Mouse (Mus musculus) limb, embryonic 14.5 days (tissue): ENCODE measurements around the gene Tle6. TPM values are rescaled to one million over a fixed set of nuclear protein-coding genes. Genes with fewer than 3 reads are reported as not detected.

ENCODE experiments used
- ATAC-seq: fragments of 200-750 bp; cut with Nextera tagmentation; 2 replicates; pipeline ENCODE4 v1.8.0; 2017; ENCODE audit warnings: low read depth, moderate number of reproducible peaks, moderate TSS enrichment; ENCODE audit not compliant: low FRiP score
- DNase-seq: peaks from one replicate; pipeline ENCODE4 v3.0.0-alpha.2; 2015; ENCODE audit warnings: low spot score
- H3K27ac ChIP-seq: fragments of 300-500 bp; sonication (generic); replicated peaks from 2 replicates; pipeline ENCODE4 v1.5.1; 2014; ENCODE audit warnings: low read depth, mild to moderate bottlenecking, low read length, moderate library complexity, mixed read lengths
- H3K27me3 ChIP-seq: fragments of 300-500 bp; sonication (generic); 2 replicates; pipeline ENCODE4 v1.6.1; 2014; ENCODE audit warnings: low read length, mixed read lengths; ENCODE audit not compliant: control insufficient read depth, insufficient read depth
- H3K36me3 ChIP-seq: fragments of 300-500 bp; sonication (generic); 2 replicates; pipeline ENCODE4 v1.6.1; 2014; ENCODE audit warnings: mild to moderate bottlenecking, low read length, moderate library complexity, mixed read lengths; ENCODE audit not compliant: control insufficient read depth, insufficient read depth
- H3K4me1 ChIP-seq: fragments of 300-500 bp; sonication (generic); 2 replicates; pipeline ENCODE4 v1.6.1; 2014; ENCODE audit warnings: antibody characterized with exemption, low read length, mixed read lengths; ENCODE audit not compliant: control insufficient read depth, insufficient read depth
- H3K4me2 ChIP-seq: fragments of 300-500 bp; sonication (generic); replicated peaks from 2 replicates; pipeline ENCODE4 v1.6.1; 2014; ENCODE audit warnings: low read depth, mild to moderate bottlenecking, low read length, moderate library complexity; ENCODE audit not compliant: severe bottlenecking
- H3K4me3 ChIP-seq: fragments of 300-500 bp; sonication (generic); replicated peaks from 2 replicates; pipeline ENCODE4 v1.5.1; 2014; ENCODE audit warnings: low read length
- H3K9ac ChIP-seq: fragments of 300-500 bp; sonication (generic); 2 replicates; pipeline ENCODE4 v1.6.1; 2014; ENCODE audit warnings: mild to moderate bottlenecking, low read depth, low read length, moderate library complexity; ENCODE audit not compliant: severe bottlenecking
- H3K9me3 ChIP-seq: fragments of 300-500 bp; sonication (generic); 2 replicates; pipeline ENCODE4 v1.6.1; 2016; ENCODE audit warnings: low read length; ENCODE audit not compliant: control insufficient read depth
- POLR2A ChIP-seq: fragments of 200-500 bp; IDR thresholded peaks from 2 replicates; pipeline ENCODE4 v1.8.0; 2012; ENCODE audit warnings: inconsistent platforms, mild to moderate bottlenecking, moderate library complexity, borderline replicate concordance; ENCODE audit not compliant: insufficient read depth, insufficient read length; ENCODE audit errors: extremely low read depth
- WGBS: fragments of 180-500 bp; shearing (Covaris S2); extraction: QIAGEN DNeasy Blood & Tissue Kit; methylation state at CpG from one replicate; pipeline ENCODE4 v1.1.7; 2014; 5-methylcytosine and 5-hydroxymethylcytosine counted together
- polyA plus RNA-seq, 2 experiments: library from polyadenylated mRNA; depleted of rRNA in 1 of 2; stranded (reverse) in 1 of 2; unstranded in 1 of 2; fragments of >200 nt; fragmentation: Nextera tagmentation in 1 of 2; extraction: Ambion mirVana in 1 of 2; gene quantifications; 2 replicates each; pipeline versions ENCODE4 v1.2.1 to v1.2.3; 2012 to 2014

The Tle6 gene
- polyA plus RNA-seq, 2 experiments, result 9.2 to 24.2 TPM

DNA sequence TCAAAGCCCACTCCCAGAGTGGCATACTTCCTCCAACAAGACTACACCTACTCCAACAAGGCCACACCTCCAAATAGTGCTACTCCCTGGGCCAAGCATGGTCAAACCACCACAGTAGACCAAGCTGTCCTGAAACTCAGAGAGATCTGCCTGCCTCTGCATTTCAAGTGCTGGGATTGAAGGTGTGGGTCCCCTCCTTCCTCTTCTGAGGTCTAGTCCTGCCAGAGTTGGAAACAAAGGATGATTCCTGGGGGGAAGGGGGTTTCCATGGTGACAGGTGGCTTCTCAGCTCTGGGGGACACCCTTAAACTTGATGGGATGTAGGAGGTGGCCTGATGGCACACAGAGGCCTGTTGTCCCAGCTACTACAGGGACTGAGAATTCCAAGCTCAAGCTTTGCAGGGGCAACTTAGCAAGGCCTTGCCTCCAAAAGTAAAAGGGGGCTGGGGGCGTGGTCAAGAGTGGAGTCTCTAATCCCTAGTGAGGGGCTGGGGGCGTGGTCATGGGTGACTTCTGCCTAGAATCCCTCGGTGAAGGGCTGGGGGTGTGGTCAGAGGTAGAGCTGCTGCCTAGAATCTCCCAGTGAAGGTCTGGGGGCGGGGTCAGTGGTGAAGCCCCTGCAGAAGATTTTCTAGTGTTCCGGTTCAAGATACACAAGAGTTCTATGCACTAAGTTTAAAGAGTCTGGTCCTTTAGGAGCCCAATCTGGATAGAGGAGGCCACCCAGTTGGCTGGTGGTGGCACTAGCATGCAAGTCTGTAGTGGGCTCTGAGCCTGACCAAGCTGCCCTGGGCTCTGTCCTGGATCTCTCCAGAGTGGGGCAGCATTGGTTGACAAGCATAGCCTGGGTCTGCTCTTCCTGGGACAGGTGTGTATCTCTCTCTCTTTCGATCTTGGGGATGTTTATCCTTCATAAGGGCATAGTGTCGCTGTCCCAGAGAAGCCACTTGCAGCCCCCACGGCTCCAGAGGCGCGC, 26.5 kb downstream of the Tle6 start, which contains the start of gene Tle2:
Tle2 (plus strand) TSS at position 481 of the 976 bp plus-strand sequence.
- Histone ChIP-seq H3K4me1 (peaks cover 46% of the 10 kb centered on the region), H3K36me3 (0 out of 2 replicates have a peak, but pooled peaks cover 4% of the 10 kb centered on the region), H3K27ac (no peak within 1 kb of the TSS; the same call in 1 of the 2 replicates), H3K4me3 (peak within 1 kb of the TSS; percentile 66), H3K9ac (peak within 1 kb of the TSS; percentile 74), H3K27me3 (0 out of 2 replicates have a peak, but pooled peaks cover 3% of the 10 kb centered on the region), H3K9me3 (no peaks in the 10 kb centered on the region), H3K4me2 (peak within 1 kb of the TSS; percentile 71)
- TF ChIP-seq POLR2A, result no peak
- no peak for DNase-seq
- no peak for ATAC-seq
- 24% methylated on average over 10 of the region's 10 CpGs for WGBS

DNA sequence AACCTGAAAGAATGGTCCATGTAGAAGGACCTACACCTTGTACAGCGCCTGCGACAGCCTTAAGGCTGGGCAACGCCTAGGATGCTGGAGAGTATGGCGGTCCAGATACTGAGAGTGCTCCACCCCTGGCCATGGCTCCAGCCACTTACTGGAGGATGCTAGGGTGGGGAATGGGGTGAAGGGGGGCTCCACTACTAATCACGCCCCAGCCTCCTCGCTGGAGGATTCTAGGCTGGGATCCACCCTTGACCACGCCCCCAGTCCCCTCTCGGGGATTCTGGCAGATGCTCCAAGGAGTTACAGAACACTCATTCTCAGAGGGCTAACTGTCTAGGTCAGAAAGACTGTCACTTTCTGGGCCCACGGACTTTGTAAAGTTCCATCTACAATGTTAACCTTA, 27.9 kb downstream of the Tle6 start:
- no peak overlapping the region for H3K4me2 ChIP-seq
- DNase-seq, result no peak

DNA sequence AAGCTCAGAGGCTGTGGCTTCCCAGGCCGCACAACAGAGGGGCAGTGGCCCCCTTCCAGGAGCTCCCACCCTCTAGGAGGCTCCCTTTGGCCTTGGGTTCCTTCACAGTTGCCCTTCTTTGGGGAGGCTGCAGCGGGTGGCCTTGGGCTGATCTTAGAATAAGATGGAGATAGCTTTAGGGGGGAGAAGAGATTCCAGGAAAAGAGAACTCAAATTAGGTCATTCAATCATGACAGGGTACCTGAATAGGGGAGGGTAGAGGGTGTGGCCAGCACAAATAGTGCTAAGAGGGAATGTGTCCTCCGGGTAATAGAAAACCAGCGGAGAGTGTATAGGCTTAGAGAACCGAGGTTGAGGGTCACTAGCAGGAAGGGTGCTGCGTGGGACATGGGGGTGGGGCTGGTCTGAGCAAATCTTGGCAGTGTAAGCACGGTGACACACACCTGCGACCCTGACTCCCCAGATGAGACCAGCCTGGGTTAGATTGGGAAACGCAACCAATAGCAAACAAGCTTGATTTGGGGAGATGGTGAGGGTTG, 28.7 kb downstream of the Tle6 start:
- 8% methylated on average over 9 of the region's 9 CpGs for WGBS
- Histone ChIP-seq H3K4me2 (peak overlapping the region; percentile 53), H3K4me3 (peak overlapping the region; percentile 37), H3K9me3 (no peaks in the 10 kb centered on the region), H3K27me3 (0 out of 2 replicates have a peak, but pooled peaks cover 3% of the 10 kb centered on the region), H3K9ac (peak overlapping the region; percentile 38; the same call in 1 of the 2 replicates), H3K36me3 (0 out of 2 replicates have a peak, but pooled peaks cover 2% of the 10 kb centered on the region), H3K27ac (peak overlapping the region; percentile 79), H3K4me1 (peaks cover 55% of the 10 kb centered on the region)
- ATAC-seq, result no peak
- TF ChIP-seq POLR2A, result no peak
- DNase-seq, result no peak

More for the DNA sequence above, 27.9 kb downstream of the Tle6 start:
- peaks cover 55% of the 10 kb centered on the region for H3K4me1 ChIP-seq
- no peaks in the 10 kb centered on the region for H3K36me3 ChIP-seq
- H3K27me3 ChIP-seq, result 0 out of 2 replicates have a peak, but pooled peaks cover 3% of the 10 kb centered on the region
- 15% methylated on average over 9 of the region's 9 CpGs for WGBS
- no peak overlapping the region for H3K27ac ChIP-seq
- no peak for ATAC-seq
- H3K4me3 ChIP-seq, result no peak overlapping the region
- no peak for TF ChIP-seq POLR2A
- no peaks in the 10 kb centered on the region for H3K9me3 ChIP-seq
- H3K9ac ChIP-seq, result no peak overlapping the region

DNA sequence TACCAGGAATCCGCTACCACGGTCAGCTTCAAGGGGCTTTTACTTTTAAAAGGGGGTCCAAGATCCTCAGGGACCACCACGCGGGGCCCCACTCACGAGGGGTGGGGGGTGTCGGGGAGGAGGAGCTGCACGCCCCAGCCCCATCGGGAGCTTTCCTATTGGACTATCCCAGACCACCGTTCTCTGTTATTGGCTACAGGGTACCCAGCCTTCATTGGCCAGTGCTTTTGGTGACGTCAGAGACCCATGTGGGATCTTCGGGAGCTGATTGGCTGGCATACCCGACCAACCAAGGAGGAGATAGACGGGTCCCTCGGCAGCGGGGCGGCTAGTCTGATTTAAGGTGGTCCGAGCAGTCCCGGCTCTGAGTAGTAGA, 29.4 kb downstream of the Tle6 start:
- H3K9me3 ChIP-seq, result no peaks in the 10 kb centered on the region
- TF ChIP-seq POLR2A, result no peak
- H3K9ac ChIP-seq, result 0 out of 2 replicates have a peak overlapping the region, but pooled peaks have one; percentile 3
- peaks cover 8% of the 10 kb centered on the region; the same call in 1 of the 2 replicates for H3K36me3 ChIP-seq
- peak overlapping the region; percentile 53 for H3K4me2 ChIP-seq
- ATAC-seq (peak; percentile 92), DNase-seq (peak; percentile 100)
- 0 out of 2 replicates have a peak, but pooled peaks cover 3% of the 10 kb centered on the region for H3K27me3 ChIP-seq
- peak overlapping the region; percentile 37 for H3K4me3 ChIP-seq
- 0% methylated on average over 18 of the region's 18 CpGs for WGBS
- peak overlapping the region; percentile 84 for H3K27ac ChIP-seq
- H3K4me1 ChIP-seq, result peaks cover 54% of the 10 kb centered on the region
